Mouse (Mus musculus): ENCODE data around the gene Mtif3.

The Mtif3 gene

DNA sequence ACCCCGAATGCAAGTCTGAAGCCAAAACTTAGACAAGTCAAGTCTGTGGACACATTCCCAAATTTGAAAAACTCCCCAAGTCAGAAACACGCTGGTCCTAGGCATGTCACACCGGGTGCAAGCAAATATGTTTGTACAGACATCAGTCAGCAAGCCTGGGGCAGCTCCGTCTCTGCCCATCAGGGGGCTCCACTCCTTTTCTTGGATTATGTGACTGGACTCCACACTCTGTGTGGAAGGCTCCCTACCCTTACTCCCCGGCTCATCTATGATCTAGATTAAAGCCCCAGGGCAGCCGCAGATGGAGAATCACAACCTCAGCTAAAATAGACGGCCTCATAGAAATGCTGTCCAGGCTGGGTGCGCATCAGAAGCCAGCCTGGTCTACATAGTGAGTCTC is 47.3 kb downstream of the Mtif3 start:
- no peak for DNase-seq (ENCODE audit: low spot score)

DNA sequence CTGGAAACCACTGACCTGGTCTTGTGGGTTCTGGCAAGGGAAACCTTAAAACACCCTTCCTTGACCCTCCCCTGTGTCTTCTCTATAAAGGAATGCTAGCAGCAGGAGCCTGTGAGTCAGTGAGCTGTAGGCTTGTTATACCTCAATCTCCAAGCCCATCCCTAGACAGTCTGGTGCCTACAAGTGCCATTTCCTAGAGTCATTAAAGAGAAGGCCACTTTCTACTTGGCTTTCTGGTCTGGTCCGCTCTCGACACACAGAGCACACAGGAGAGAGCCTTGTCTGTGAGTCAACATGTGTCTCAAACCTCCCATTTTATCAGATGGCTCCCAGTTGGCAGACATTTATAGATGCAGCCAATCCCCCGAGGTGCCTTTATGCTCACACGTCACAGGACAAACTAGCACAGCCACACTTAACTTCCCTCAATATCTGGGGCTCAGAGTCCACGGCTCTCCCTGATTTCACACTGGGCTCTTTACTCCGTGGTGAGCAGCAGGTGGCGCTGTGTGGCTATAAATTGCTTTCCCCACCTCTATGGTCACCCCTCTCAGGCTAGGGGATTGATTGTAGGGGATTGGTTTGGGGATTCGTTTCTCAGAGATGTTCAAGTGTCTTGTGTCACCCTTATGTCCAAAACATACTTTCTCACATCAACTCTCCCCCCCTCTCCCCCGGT is 49.4 kb downstream of the Mtif3 start:
- peak; percentile 52 for DNase-seq (ENCODE audit: low spot score)

DNA sequence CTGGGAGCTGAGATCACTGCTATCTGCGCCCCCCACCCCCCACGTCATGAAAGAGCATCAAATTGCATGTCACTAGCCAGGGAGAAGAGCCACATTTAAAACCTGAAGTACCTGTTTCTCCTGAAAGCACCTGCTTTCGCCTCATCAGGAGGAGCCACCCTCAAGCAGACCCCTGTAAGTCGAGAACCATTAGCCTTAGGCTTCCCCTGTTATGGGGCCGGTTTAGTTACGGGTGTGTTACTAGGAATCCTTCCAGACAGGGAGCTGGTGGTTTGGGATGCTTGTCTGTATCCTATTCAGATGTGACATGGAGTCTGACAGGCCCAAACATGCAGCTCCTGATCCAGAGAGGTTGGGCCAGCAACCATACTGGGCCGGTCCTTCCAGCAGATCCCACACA is 50.2 kb downstream of the Mtif3 start:
- DNase-seq (ENCODE audit: low spot score): no peak

DNA sequence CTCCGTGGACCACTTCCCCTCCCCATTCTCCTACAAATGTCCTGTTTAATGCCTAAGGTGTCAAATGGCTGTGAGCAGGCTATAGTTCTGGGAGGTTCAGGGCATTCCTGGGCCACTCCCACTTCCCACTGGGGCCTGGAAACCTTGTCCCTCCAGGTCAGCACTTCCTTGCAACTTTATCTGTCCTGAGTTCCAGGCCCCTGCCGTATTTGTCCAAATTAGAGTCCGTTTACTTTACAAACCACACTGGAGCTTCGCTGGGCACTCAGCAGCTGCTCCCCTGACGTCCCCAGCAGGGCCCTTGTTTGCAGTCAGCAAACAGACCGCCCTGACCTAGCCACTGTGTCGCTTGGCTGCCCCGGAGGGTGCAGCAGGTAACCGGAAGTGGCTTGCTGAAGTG is 51.4 kb downstream of the Mtif3 start:
- DNase-seq (ENCODE audit: low spot score): peak; percentile 74

DNA sequence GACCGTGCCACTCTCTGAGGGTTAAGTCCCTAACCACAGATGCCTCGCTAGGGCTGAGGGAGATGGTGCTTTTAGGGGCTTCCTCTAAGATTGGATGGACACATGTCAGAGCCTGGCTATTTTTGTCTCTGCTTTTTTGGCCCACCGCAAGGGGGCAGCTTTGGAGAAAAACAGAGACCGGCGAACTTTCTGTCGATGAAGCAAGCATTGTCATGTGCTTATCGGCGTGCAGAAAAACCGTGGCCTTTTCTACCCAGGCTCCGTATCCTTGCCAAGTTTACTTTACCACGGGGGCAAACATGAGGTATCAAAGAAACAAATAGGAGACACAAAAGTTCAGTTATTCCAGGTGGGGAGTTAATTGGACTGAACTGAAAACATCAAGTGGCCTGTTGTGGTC is 55.0 kb downstream of the Mtif3 start:
- DNase-seq (ENCODE audit: low spot score): no peak

DNA sequence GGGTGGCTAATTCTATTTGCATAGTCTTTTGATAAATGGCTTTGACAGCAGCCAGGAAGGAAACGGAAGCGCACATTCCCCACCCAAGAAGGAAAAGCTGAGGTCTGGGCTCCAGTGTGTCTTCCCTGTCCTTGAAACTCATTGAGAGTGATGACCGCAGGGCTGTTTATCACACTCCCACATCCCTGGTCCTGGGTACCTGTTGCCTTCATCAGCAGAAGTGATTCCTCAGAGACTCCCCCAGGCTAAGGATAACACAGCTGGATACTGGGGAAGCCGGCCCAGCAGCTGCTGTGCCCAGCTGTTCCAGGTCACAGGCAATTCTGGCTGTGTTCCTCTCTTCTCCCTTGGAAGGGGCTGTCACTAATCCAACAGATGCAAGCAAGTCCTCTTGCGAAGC is 56.1 kb downstream of the Mtif3 start:
- DNase-seq (ENCODE audit: low spot score): no peak

DNA sequence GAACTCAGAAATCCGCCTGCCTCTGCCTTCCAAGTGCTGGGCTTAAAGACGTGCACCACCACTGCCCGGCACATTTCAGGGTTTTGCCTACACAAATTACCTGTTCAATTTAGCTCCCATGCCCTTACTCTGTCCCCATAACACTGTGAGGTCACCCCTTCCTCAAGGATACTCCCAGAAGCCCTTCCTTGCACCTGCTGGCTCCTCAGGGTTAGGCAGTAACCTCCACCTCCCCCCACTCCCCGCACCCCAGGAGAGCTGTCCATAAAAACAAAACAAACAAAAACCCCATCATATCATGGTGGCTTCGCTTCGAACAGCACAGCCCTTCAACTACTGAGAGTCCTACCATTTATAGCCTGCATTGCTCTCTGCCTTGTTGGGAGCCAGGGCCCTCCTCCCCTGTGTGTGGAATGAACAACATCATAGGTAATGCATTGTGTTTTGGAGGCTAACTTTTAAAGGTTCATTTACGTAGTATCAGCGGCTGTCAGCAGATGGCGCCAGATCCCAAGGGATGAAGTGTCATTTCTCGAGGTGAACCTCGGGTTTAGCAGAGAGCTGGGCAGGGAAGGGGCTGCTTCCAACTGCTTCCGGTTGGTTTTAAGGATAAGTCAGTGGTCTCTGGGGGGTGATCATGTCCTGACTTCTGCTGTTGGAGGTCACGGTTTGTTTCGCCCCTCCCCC is 58.0 kb downstream of the Mtif3 start:
- DNase-seq (ENCODE audit: low spot score): peak; percentile 58

DNA sequence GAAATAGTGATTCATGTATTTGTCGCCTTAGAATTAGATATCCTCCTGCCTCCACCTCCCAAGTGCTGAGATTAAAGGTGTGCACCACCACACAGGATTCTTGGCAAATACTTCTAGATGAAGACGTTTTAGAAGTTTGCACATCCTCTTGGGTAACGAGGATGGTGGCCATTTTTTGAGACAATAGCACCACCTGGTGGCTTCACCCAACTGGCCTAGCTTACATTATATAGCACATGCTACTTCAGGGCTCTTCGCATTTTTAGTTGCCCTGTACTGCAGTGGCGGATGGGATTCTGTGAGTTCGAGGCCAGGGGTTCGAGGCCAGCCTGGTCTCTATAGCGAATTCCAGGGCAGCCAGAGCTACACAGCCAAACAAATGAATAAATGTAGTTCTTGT is 59.2 kb downstream of the Mtif3 start:
- DNase-seq (ENCODE audit: low spot score): peak; percentile 59
